Mouse (Mus musculus): ENCODE measurements around the gene Ppp1r15a. TPM values are rescaled to one million over a fixed set of nuclear protein-coding genes. Genes with fewer than 3 reads are reported as not detected.
"Not testable (repeated sequence)": the region's sequence is repeated elsewhere in the genome, so short reads cannot be mapped to it uniquely, and the experiment has no call there.

Ppp1r15a gene
- polyA plus RNA-seq, 1 experiment from 2014 or later = 21.6 TPM

GRCm38 (mm10) chr7:45530643-45531042 is 4.6 kb upstream of the Ppp1r15a start:
- H3K27ac ChIP-seq (replicated peaks) = peak overlapping the region; percentile 67; the same call in 1 of the 2 replicates
- 0 out of 2 replicates have a peak overlapping the region, but pooled peaks have one; percentile 20 for H3K4me2 ChIP-seq (replicated peaks; ENCODE audit: low read depth)
- 31% methylated on average over 2 of the region's 2 CpGs for WGBS
- ATAC-seq (ENCODE audit: low FRiP score, low TSS enrichment) = no peak
- no peaks in the 10 kb centered on the region for H3K9me3 ChIP-seq (ENCODE audit: control insufficient read depth, low read length)
- no peak overlapping the region for H3K9ac ChIP-seq (ENCODE audit: low read length)
- H3K36me3 ChIP-seq (ENCODE audit: control insufficient read depth, insufficient read depth, low read length) = no peaks in the 10 kb centered on the region
- DNase-seq (ENCODE audit: low spot score) = no peak
- no peaks in the 10 kb centered on the region for H3K4me1 ChIP-seq (replicated peaks; ENCODE audit: control insufficient read depth, insufficient read depth)
- 0 out of 2 replicates have a peak overlapping the region, but pooled peaks have one; percentile 2 for H3K4me3 ChIP-seq (ENCODE audit: low read depth, low read length)
- no peaks in the 10 kb centered on the region for H3K27me3 ChIP-seq (ENCODE audit: control insufficient read depth, insufficient read depth, low read length)
- no peak for TF ChIP-seq EP300 (optimal IDR thresholded peaks at IDR 0.05)
- TF ChIP-seq CTCF (IDR thresholded peaks at IDR 0.05; ENCODE audit: low read depth) = no peak

- WGBS = 23% methylated on average over 6 of the region's 6 CpGs
- DNase-seq (ENCODE audit: low spot score) (no peak), ATAC-seq (ENCODE audit: low FRiP score, low TSS enrichment) (no peak)
- H3K27ac ChIP-seq (replicated peaks) = peak overlapping the region; percentile 24; the same call in 1 of the 2 replicates
- no peak overlapping the region for H3K9ac ChIP-seq (ENCODE audit: low read length)
- H3K4me1 ChIP-seq (replicated peaks; ENCODE audit: control insufficient read depth, insufficient read depth) = 0 out of 2 replicates have a peak, but pooled peaks cover 4% of the 10 kb centered on the region
- H3K9me3 ChIP-seq (ENCODE audit: control insufficient read depth, low read length) = no peaks in the 10 kb centered on the region
- no peak overlapping the region for H3K4me3 ChIP-seq (ENCODE audit: low read depth, low read length)
- H3K4me2 ChIP-seq (replicated peaks; ENCODE audit: low read depth) = peak overlapping the region; percentile 2; the same call in 1 of the 2 replicates
- TF ChIP-seq EP300 (optimal IDR thresholded peaks at IDR 0.05) = no peak
- no peaks in the 10 kb centered on the region for H3K36me3 ChIP-seq (ENCODE audit: control insufficient read depth, insufficient read depth, low read length)
- no peaks in the 10 kb centered on the region for H3K27me3 ChIP-seq (ENCODE audit: control insufficient read depth, insufficient read depth, low read length)
These were observed 3.4 kb upstream of the Ppp1r15a start for GRCm38 (mm10) chr7:45529461-45529860.

DNA sequence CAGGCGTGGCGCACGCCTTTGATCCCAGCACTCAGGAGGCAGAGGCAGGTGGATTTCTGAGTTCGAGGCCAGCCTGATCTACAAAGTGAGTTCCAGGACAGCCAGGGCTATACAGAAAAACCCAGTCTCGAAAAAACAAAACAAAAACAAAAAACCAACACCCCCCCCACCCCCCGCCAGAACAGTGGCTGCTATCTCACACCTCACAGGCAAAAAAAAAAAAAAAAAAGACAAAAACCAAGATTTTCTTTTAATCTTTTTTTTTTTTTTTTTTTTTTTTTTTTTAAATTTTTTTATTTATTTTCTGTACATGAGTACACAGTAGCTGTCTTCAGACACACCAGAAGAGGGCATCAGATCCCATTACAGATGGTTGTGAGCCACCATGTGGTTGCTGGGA is 1.1 kb upstream of the Ppp1r15a start:
- H3K27me3 ChIP-seq (ENCODE audit: control insufficient read depth, insufficient read depth, low read length); ATAC-seq (ENCODE audit: low FRiP score, low TSS enrichment); DNase-seq (ENCODE audit: low spot score); H3K4me3 ChIP-seq (ENCODE audit: low read depth, low read length); H3K4me1 ChIP-seq (replicated peaks; ENCODE audit: control insufficient read depth, insufficient read depth); H3K27ac ChIP-seq (replicated peaks); H3K36me3 ChIP-seq (ENCODE audit: control insufficient read depth, insufficient read depth, low read length); H3K9me3 ChIP-seq (ENCODE audit: control insufficient read depth, low read length); H3K9ac ChIP-seq (ENCODE audit: low read length): not testable (repeated sequence)
- WGBS = 93% methylated on average over 6 of the region's 6 CpGs
- H3K4me2 ChIP-seq (replicated peaks; ENCODE audit: low read depth) = peak overlapping the region; percentile 47; the same call in 1 of the 2 replicates

DNA sequence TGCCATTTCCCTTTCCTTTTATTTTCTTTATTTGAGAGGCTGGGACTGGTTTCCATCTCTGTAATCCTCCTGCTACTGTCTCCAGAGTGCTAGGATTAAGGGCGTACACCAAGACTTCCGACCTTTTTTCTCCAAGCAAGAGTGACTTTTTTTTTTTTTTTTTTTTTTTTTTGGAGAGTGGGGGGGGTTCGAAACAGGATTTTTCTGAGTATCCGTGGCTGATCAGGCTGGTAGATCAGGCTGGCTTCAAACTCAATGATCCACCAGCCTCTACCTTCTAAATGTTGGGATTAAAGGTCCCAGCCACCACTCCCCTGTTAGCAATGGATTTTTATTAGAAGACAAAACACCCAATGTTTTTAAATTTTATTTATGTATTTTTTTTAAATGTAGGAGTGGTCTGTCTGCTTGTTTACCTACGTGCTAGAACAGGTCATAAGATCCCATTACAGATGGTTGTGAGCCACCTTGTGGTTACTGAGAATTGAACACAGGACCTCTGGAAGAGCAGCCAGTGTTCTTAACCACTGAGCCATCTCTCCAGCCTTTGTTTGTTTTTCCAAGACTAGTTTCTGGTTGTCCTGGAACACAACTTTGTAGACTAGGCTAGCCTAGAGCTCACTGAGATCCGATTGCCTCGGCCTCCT is 529 bp upstream of the Ppp1r15a start:
- peak overlapping the region; percentile 93 for H3K9ac ChIP-seq (ENCODE audit: low read length)
- TF ChIP-seq EP300 (optimal IDR thresholded peaks at IDR 0.05) (peak; percentile 68), CTCF (IDR thresholded peaks at IDR 0.05; ENCODE audit: low read depth) (peak; percentile 59)
- no peak for DNase-seq (ENCODE audit: low spot score)
- H3K4me2 ChIP-seq (replicated peaks; ENCODE audit: low read depth) = peak overlapping the region; percentile 47
- H3K36me3 ChIP-seq (ENCODE audit: control insufficient read depth, insufficient read depth, low read length) = peaks cover 4% of the 10 kb centered on the region; the same call in 1 of the 2 replicates
- ATAC-seq (ENCODE audit: low FRiP score, low TSS enrichment) = no peak
- peak overlapping the region; percentile 76 for H3K4me3 ChIP-seq (ENCODE audit: low read depth, low read length)
- H3K27me3 ChIP-seq (ENCODE audit: control insufficient read depth, insufficient read depth, low read length) = no peaks in the 10 kb centered on the region
- WGBS = 24% methylated on average over 7 of the region's 7 CpGs
- H3K27ac ChIP-seq (replicated peaks) = peak overlapping the region; percentile 97
- 0 out of 2 replicates have a peak, but pooled peaks cover 6% of the 10 kb centered on the region for H3K4me1 ChIP-seq (replicated peaks; ENCODE audit: control insufficient read depth, insufficient read depth)
- no peaks in the 10 kb centered on the region for H3K9me3 ChIP-seq (ENCODE audit: control insufficient read depth, low read length)

DNA sequence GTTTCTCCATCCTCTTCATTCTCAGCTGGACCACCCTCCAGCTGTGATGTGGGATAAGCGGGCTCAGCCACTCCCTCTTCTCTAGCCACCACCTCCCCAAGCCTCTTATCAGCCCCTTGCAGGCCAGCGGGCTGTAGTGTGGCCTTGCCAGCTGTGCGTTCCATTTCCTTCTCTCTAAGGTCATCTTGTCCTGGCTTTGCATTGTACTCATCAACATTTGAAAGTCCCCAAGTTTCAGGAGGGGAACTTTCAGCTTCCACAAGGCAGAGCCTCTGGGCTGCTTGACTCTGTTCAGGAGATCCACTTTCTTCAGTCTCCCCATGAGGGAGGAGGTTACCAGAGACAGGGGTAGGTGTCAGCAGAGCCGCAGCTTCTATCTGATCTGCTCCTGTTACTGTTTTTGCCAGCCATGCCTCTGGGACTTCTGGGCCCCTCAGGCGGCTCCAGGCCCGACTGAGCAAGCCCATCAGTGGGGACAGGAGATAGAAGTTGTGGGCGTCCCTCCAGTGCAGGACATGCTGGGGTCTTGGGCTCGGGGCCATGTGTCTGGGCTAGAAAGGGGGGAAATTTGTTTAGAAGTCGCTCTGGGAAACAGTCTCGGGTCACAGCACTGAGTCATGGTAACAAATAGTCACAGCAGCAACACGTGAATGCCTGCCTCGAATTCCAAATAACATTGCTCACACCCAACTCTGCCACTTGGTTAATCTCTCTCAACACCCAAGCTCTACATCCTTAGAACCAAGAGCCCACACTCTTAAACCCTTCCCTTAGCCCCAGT is 1.0 kb downstream of the Ppp1r15a start:
- H3K27ac ChIP-seq (replicated peaks) = peak overlapping the region; percentile 97
- 0 out of 2 replicates have a peak, but pooled peaks cover 6% of the 10 kb centered on the region for H3K4me1 ChIP-seq (replicated peaks; ENCODE audit: control insufficient read depth, insufficient read depth)
- TF ChIP-seq EP300 (optimal IDR thresholded peaks at IDR 0.05) (no peak), CTCF (IDR thresholded peaks at IDR 0.05; ENCODE audit: low read depth) (no peak)
- ATAC-seq (ENCODE audit: low FRiP score, low TSS enrichment) = peak; percentile 18
- DNase-seq (ENCODE audit: low spot score) = peak; percentile 48
- peaks cover 4% of the 10 kb centered on the region; the same call in 1 of the 2 replicates for H3K36me3 ChIP-seq (ENCODE audit: control insufficient read depth, insufficient read depth, low read length)
- H3K4me3 ChIP-seq (ENCODE audit: low read depth, low read length) = peak overlapping the region; percentile 76
- H3K9me3 ChIP-seq (ENCODE audit: control insufficient read depth, low read length) = no peaks in the 10 kb centered on the region
- H3K4me2 ChIP-seq (replicated peaks; ENCODE audit: low read depth) = peak overlapping the region; percentile 88
- peak overlapping the region; percentile 93 for H3K9ac ChIP-seq (ENCODE audit: low read length)
- H3K27me3 ChIP-seq (ENCODE audit: control insufficient read depth, insufficient read depth, low read length) = no peaks in the 10 kb centered on the region
- WGBS = 19% methylated on average over 12 of the region's 12 CpGs
